Mouse (Mus musculus) testis, postnatal 10 days (tissue): ENCODE results near the gene Rplp0.
"Not testable (repeated sequence)": the region's sequence is repeated elsewhere in the genome, so short reads cannot be mapped to it uniquely, and the experiment has no call there.

Source experiments
- DNase-seq: peaks from one replicate; pipeline ENCODE4 v3.0.0; 2021; ENCODE audit warnings: low spot score

Rplp0 gene

DNA sequence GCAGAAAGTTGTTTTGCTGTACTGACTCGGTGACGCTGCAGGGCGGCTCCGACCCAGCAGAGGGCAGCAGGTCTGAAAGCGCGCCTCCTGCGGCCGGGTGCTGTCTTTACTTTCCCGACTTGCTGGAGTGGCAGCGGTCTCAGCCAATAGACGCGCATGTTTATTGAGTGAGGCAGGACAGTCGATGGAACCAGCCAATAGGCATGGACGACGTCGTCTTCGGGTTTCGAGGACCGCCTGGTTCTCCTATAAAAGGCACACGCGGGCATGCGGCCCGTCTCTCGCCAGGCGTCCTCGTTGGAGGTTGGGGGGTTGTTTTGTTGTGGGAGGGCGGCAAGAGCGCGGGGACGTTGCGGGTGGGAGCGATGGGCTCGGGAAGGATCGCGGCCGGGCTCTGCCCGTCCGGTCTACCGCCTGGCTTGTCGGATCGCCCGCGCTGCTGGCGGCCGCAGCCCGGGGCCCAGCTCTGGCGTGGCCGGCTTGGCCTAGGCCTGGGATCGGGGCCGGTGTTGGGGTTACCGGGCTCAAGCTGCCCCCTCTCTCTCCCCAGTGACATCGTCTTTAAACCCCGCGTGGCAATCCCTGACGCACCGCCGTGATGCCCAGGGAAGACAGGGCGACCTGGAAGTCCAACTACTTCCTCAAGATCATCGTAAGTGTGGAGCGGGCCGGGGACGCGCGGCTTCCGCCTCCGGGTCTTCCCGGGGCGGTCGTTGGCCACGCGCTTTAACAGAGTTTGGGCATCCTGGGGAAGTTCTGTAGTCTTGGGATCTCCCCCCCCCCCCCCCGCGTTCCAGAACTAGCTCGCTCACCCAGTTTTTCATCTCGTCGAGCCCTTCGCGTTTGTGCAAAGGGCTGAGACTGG lies at the start of gene Rplp0:
Rplp0 (plus strand) TSS at position 231 of the 865 bp plus-strand sequence.
- peak; percentile 99 for DNase-seq

DNA sequence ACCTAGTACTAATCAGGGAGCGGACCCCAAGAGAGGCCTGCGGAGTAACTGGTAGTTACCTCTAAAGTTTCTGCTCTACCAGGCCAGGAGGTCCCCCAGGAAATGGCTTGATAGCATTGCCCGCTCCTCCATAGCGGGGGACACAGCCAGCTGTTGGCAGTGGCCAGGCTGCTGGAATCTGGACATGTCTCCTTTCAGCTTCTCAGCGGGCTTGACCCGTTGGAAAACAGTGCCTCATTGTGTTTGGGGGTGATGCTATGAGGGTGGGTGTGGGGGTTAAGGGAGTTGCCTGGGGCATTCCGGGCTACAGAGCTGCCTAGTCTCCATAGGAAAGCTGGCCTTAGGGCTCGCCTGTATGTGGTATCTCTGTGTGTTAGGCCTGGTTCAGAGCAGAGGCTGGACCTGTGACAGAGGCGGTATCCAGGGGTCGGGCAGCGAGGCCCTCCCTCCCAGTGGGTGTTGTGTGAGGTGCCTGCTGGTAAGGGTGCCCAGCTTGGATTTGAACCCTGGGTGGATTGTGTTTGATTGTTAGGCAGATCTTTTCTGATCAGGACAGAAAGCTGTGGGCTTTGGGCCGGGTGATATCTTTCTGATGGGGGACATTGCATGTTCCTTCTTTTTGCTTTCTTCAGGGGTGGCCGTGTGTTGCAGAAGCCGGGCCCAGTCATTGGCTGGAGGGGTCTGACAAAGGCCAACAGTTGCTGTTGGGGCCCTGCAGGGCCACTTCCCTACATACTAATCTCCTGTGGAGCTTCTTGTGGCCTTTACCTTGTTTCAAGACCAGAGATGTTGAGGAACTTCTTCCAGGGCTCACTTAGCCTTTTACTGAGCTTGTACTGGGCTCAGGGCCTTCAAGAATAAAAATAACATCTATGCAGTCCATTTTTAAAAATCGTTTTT lies 49.2 kb upstream of the Rplp0 start:
- DNase-seq, result no peak

DNA sequence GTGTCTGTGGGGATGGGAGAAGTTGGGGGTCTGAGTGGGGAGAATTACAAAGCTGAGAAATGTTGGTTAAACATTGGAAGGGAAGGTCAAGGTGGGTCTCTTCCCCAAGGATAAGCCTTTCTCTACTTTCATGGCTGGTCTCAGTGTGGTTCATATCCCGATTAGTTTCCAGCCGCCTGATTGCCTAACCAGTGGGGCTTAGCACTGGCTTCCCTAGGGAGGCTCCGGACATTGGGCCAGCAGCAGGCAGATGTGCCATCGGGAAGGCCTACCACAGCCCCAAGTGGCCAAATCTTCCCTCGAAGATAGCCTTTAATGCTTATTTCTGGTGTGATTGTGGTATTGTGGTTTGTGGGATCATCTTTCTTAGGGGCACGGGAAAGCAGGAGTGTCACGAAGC lies 46.9 kb upstream of the Rplp0 start:
- DNase-seq, result no peak

DNA sequence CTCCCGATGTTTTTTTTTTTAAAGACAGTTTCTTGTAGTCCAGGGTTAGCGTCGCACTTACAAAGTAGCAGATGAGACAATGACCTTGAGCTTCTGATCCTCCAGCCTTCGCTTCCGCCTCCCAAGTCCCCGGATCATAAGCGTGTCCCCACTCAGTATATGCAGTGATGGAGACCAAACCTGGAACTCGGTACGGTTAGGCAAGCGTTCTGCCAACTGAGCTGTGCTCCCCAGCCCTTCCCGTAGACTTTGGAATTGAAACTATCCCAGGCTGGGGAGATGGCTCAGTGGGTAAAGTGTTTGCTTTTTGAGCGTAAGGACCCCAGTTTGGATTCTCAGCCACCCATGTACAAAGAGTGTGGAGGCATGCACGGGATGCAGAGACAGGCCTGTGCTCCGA lies 46.0 kb upstream of the Rplp0 start:
- DNase-seq, result no peak

DNA sequence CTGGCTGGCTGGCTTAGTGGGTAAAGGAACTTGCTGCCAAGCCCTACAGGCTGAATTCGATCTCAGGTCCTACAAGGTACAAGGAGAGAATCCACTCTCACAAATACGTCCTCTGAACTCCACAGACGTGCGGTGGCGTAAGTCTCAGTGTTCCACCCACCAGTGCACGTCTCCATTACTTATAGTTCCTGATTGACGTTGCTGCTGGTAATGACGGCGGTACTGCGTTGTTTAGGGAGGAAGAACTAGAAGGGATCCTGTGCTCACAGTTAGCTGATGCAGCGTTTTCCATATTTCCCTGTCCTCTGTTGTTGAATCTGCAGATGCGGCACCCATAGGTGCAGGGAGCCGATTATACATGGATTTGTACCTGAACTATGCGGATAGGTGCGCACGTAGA lies 45.5 kb upstream of the Rplp0 start:
- no peak for DNase-seq

DNA sequence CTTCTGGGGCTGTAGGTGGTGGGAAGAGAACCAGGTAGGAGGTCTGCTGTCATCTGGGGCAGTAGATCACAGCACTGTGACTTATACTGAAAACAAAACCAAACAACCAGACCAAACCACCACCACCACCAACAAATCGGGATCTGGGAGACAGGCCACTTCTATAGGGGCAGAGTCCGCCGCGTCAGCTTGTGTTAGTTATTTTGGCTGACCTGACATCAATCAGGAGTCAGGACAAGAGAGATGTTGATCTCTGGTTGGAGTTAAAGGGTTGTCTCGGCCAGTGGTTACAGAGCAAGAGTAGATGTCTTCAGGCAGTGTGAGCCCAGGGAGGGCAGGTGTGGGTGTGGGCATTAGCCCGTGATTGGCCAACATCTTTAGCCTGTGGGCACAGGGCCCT lies 44.9 kb upstream of the Rplp0 start:
- no peak for DNase-seq

DNA sequence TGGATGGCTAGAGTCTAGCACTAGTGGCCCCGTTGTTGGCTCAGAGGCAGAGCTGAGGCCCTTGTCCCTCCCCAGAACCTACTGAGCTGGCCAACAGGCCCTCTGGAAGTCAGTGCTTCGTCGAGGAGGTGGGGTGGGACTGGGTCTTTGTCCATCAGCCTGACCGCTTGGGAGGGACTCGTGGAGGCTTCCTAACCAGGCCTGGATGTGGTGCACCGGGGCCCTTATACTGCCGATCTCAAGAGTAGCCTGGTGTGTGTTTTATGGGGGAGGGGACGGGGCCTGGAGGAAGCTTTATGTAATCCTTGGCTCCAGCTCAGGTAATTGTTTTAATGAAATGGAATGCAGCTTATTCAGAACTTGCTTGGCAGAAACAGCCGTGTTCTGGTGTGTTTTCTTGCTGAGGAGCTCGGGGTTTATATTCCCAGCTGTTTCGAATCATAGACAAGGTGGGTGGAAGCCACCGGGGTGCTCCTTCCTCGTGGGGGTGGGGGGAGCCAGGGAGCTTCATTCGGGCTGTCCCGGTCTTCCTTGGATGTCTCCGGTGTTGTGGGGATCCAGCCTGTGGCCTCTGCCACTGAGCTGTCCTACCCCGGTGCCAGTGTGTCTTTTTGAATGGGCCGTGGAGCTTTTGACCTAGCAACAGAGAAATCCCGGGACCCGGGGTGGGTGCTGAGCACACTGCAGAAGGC lies 44.2 kb upstream of the Rplp0 start:
- no peak for DNase-seq

DNA sequence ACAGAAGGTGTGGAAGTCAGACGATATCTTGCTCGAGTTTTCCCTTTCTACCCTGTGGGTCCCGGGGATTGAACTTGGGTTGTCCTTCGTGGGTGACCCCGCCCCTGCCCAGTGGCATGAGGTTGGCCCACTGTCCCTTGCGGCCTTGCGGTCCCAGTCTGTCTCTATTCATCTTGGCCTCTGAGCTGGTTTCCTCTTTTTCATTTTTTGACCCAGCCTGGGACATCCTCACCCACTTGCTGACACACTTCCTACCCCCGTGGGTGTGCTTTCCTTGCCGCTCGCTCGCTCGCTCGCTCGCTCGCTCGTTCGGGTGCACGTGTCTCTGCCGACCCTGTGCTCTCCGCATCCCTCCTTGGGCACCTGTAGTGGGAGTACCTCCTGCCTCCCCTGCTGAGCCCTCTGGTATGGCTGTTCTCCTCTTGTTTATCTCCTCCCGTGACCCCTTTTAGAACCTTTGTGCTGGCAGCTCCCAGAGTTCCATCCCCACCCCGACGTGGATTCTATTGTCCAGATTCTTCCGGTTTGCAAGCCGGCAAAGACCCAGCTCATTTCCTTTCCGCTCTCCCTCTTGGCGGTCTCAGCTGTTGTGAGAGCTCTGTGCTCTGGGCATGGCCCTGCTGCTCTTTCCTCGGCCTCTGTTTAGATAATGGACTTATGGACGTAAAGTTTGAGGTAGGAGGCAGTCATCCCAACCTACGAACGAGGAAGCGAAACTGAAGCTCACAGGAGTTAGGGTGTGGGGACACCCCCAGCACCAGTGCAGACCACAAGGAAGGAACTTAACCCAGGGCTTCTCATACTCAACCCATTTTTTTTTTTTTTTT lies 43.0 kb upstream of the Rplp0 start:
- DNase-seq, result no peak

DNA sequence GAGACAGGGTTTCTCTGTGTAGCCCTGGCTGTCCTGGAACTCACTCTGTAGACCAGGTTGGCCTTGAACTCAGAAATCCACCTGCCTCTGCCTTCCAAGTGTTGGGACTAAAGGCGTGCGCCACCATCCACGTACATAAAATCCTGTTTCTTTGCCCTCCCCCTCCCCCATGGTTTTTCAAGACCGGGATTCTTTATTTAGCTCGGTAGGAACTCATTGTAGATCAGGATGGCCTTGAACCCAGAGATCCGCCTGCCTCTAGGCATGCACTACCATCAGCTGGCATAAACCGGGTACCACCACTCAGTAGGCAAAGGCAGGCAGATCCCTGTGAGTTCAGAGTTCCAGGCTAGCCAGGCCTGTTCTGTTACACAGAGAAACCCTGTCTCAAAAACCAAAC lies 42.4 kb upstream of the Rplp0 start:
- no peak for DNase-seq

DNA sequence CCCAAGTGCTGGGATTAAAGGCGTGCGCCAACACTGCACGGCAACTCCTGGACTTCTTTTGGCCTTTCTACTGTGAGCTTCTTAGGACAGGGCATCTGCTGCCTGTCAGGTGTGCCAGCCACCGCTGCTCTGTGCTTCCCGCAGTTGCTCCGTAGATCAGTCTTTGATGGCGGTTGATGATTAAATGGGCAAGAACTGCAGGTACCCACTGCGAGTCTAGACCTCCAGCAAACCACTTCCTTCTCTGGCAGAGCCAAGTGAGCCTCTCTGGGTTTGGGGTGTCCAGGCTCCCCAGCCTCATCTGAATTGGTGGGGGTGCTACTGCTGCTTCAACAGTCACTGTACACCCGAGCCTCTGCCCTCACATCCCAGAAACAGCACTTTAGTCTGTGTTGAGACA lies 41.8 kb upstream of the Rplp0 start:
- DNase-seq, result no peak

DNA sequence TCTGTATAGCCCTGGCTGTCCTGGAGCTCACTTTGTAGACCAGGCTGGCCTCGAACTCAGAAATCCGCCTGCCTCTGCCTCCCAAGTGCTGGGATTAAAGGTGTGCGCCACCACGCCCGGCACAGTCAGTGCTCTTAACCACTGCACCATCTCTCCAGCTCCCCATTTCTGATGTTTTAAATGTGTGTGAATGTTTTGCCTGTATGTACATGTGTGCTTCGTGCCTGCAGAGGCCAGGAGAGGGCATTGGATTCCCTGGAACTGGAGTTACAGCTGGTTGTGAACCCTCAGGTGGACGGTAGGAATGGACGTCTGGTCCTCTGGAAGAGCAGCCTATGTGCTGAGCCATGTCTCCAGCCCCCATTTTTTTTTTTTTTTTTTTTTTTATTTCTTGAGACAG lies 41.1 kb upstream of the Rplp0 start:
- DNase-seq, result not testable (repeated sequence)

DNA sequence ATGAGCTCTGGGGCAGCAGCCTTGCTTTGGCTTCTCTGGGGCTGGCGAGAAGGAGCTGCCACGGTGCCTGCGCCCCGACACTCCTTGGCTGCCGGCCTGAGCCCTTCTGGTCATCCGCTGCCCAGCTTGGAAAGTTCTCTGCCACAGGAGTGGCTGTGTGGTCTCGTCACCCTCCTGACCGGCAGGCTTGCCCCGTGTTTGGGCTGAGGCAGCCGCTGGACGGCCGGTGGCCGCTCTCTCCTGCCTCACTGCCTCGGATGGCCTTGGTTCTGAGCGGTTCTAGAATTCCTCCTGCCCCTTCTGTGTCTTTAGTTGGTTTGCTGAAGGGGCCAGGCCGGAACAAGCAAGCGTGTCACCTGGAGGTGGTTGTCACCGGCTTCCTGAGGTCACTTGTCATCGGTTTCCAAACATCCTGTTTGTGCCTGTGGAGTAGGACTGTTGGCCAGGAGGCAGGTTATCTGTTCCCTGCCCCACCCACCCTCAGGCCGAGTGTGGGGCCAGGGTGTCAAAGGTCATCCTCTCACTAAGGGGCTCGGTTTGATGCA lies 38.9 kb upstream of the Rplp0 start:
- DNase-seq, result no peak

DNA sequence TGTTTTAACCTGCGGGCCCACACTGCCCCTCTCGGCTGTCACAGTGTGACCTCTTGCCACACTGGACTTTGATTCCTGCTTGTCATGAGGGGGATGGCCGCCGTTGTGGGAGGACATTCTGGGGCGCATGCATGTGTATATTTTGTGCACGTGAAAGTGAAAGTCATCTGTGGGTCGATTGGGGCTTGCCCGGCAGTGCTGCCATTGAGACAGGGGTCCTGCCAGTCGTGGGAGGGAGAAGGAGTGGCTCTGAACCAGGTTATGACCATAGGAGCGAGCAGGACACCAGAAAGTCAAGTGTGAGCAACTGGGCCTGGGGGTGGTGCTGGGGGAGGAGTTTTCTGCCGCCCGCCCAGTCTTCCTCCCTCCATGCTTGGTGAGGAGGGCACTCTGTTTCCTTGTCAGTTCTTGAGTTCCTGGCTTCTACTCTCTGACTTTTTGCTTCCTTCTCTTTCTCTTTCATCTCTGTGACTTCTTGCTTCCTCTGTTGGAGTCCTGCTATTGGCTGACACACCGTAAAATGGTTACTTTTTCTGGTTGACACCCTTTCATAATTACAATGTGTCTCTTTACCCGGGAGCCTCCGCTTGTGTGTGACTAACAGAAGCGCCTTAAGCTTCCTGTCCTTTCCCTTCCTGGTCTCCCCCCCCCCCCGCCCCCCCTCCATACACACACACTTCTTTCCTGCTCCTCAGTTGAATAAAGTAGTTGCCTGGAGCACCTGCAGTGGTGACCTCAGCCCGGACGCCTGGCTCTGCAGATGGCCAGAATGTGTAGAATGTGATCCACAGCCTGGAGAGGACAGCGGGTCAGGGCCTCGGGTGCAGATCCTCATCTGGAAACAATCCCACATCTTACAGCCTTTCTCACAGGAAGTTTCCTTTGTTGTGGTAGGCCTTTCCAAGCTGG lies 37.5 kb upstream of the Rplp0 start:
- DNase-seq, result no peak

DNA sequence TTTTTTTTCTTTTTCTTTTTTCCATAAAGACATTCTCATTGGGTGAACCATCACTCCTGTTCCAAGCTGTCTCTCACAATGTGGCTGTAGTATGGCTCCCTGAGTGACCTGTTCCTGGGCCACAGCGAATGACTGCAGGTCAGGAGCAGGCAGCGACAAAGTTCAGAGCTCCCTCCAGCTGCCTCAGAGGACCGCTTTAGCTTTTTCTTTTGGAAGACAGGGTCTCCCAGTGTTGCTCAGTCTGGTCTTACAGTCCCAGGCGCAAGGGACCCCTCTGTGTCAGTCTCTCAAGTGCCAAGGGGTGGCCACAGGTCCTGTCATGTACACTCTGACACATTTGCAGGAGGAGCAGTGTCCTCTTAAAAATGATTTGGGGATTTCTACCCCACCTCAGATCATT lies 36.7 kb upstream of the Rplp0 start:
- no peak for DNase-seq

DNA sequence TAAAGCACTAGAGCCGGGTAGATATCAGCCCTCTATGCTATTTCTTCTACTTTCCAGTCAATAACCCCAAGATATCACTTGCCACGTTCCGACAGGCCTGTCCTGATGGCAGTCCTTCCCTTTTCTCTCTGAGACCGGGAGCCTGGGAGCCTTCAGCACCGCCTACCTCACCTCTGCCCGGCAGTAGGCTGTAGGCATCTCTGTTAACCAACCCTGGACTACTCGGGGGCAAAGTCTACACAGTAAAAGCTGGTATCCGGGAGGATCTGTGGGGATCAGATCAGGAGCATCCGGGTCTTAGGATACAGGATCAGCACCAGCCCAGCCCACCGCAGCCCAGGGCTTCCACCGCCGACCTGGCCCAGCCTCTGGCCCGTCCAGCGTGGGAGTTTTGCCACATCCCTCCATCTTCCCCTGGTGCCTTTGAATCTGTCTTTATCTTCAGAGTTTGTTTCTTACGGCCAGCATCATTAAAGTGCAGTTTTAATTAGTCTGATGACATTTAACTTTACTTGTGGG lies 36.2 kb upstream of the Rplp0 start:
- DNase-seq, result no peak

DNA sequence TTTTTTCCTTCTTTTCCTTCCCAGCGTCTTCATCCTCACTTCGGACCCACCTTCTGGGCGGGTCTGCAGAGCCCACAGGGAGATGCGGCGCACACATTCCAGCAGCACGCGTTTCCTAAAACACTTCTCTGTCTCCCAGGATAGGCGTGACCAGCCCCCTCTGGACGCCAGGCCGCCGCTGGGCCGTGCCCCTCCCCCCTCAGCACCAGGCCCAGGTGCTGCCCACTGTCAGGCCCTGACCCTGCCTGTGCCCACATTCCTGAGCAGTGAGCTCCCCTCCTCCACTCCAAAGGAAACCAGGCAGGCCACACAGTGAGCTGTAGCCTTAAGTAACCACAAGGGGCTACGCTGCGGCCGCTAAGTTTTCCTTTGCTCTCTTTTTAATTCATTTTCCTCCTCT lies 35.3 kb upstream of the Rplp0 start:
- no peak for DNase-seq

DNA sequence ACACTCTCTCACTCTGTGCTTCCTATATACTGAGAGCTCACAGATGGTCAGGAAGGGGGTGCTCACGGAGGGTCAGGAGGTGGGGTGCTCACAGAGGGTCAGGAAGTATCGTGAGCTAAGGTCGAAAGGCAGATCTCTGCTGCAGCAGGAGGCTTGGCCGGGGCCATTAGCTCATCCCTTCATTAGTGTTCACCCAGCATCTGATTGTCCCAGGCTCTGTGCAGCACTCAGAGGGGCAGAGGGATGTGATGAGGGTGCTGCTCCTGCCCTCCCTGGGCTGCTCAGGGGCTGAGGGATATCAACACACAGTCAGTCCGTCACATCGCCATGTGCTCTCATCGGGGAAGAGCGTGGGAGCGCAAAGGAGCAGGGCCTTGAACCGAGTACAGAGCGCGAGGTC lies 34.8 kb upstream of the Rplp0 start:
- no peak for DNase-seq

DNA sequence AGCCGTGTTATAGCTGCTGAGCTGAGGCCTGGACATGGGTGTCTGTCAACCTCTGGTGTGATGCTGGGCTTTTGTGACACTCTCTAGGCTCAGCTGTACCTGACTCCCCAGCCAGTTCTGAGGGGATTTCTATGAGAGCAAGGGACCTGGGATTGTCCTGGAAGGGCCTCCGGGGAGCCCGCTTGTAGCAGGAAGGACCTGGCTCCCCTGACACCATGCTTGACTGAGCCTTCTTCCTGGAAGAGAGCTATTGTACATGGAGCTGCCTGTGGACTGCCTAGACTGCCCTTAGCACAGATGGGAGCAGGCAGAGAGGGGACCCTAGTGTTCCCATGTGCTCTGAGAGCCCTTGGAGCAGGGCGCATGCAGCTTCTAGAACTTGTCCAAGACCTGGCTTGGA lies 33.9 kb upstream of the Rplp0 start:
- DNase-seq, result no peak

DNA sequence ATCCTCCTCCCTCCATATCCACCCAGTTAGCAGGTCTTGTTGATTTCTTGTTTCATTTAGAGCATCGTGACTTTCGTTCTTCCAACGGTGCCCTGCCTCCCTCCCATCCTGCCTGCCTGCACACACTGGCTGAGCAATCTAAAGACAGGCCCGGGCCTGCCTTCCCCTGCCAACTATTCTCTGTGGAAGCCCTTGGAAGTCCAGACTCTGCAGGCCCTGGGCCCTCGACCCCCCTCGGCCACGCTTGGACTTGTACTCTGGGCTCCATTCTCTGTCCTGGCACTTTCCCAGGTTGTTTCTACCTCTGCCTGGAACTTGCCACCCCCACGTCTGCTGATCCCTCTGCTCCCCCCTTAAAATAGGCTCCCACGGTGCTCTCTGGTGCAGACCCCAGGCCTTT lies 33.3 kb upstream of the Rplp0 start:
- DNase-seq, result no peak
